Mouse (Mus musculus): ENCODE data around the gene Cox14. TPM values are rescaled to one million over a fixed set of nuclear protein-coding genes. Genes with fewer than 3 reads are reported as not detected.
"Not testable (repeated sequence)": the region's sequence is repeated elsewhere in the genome, so short reads cannot be mapped to it uniquely, and the experiment has no call there.

The Cox14 gene
- polyA plus RNA-seq, 1 experiment from 2014 or later = 139 TPM

GRCm38 (mm10) chr15:99733186-99733585, 7.8 kb downstream of the Cox14 start:
- no peaks in the 10 kb centered on the region for H3K27me3 ChIP-seq
- no peak overlapping the region for H3K4me2 ChIP-seq (replicated peaks)
- no peak overlapping the region for H3K4me3 ChIP-seq
- 92% methylated on average over 5 of the region's 5 CpGs for WGBS
- no peaks in the 10 kb centered on the region for H3K4me1 ChIP-seq
- H3K9me3 ChIP-seq = peaks cover 5% of the 10 kb centered on the region
- no peak overlapping the region for H3K27ac ChIP-seq
- H3K9ac ChIP-seq = no peak overlapping the region
- ATAC-seq (ENCODE audit: low FRiP score, low read depth) = no peak
- H3K36me3 ChIP-seq = peaks cover 94% of the 10 kb centered on the region

- H3K4me2 ChIP-seq (replicated peaks) = no peak overlapping the region
Observed at GRCm38 (mm10) chr15:99735631-99736030, 10.2 kb downstream of the Cox14 start.

DNA sequence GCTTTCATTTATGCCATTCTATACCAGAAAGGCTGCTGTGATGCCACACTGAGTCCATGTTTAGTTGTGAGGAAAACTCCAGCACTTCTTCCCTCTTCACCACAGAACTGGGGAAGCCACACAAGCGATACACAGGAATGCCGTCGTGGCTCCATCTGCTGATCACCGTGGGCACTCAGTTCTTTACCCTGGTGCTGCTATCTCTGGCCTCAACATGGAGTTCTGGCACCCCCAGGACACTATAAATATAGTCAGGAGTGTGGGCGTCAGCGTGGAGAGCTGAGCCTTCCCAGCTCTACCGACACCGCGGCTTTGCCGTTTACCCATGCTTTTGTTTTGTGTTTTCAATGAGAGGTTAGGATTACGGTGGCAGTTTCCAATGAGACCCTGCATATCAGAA, 11.3 kb downstream of the Cox14 start:
- H3K27me3 ChIP-seq = no peaks in the 10 kb centered on the region
- peaks cover 99% of the 10 kb centered on the region for H3K36me3 ChIP-seq
- no peak overlapping the region for H3K27ac ChIP-seq
- H3K4me1 ChIP-seq = no peaks in the 10 kb centered on the region
- H3K9me3 ChIP-seq = no peaks in the 10 kb centered on the region
- H3K4me2 ChIP-seq (replicated peaks) = no peak overlapping the region
- no peak overlapping the region for H3K4me3 ChIP-seq
- no peak overlapping the region for H3K9ac ChIP-seq
- WGBS = 90% methylated on average over 11 of the region's 11 CpGs
- no peak for ATAC-seq (ENCODE audit: low FRiP score, low read depth)

More at GRCm38 (mm10) chr15:99735631-99736030, 10.2 kb downstream of the Cox14 start:
- Histone ChIP-seq H3K27me3 (no peaks in the 10 kb centered on the region), H3K4me1 (no peaks in the 10 kb centered on the region), H3K9ac (no peak overlapping the region), H3K9me3 (no peaks in the 10 kb centered on the region), H3K4me3 (no peak overlapping the region), H3K36me3 (peaks cover 96% of the 10 kb centered on the region), H3K27ac (no peak overlapping the region)
- 92% methylated on average over 2 of the region's 2 CpGs for WGBS
- no peak for ATAC-seq (ENCODE audit: low FRiP score, low read depth)

- peaks cover 95% of the 10 kb centered on the region for H3K36me3 ChIP-seq
- no peak for ATAC-seq (ENCODE audit: low FRiP score, low read depth)
- H3K9me3 ChIP-seq = no peaks in the 10 kb centered on the region
- H3K27ac ChIP-seq = no peak overlapping the region
- no peak overlapping the region for H3K4me3 ChIP-seq
- WGBS = 93% methylated on average over 4 of the region's 4 CpGs
- no peaks in the 10 kb centered on the region for H3K27me3 ChIP-seq
- no peak overlapping the region for H3K4me2 ChIP-seq (replicated peaks)
- no peak overlapping the region for H3K9ac ChIP-seq
- H3K4me1 ChIP-seq = no peaks in the 10 kb centered on the region
Observed at GRCm38 (mm10) chr15:99740229-99740628, 14.8 kb downstream of the Cox14 start.

- peaks cover 15% of the 10 kb centered on the region for H3K36me3 ChIP-seq
- no peak overlapping the region for H3K4me3 ChIP-seq
- WGBS = 71% methylated on average over 3 of the region's 3 CpGs
- H3K9me3 ChIP-seq = no peaks in the 10 kb centered on the region
- no peak overlapping the region for H3K4me2 ChIP-seq (replicated peaks)
- no peaks in the 10 kb centered on the region for H3K27me3 ChIP-seq
- no peak for ATAC-seq (ENCODE audit: low FRiP score, low read depth)
- peaks cover 15% of the 10 kb centered on the region for H3K4me1 ChIP-seq
- no peak overlapping the region for H3K9ac ChIP-seq
- no peak overlapping the region for H3K27ac ChIP-seq
Observed at GRCm38 (mm10) chr15:99754204-99754603, 28.8 kb downstream of the Cox14 start.

DNA sequence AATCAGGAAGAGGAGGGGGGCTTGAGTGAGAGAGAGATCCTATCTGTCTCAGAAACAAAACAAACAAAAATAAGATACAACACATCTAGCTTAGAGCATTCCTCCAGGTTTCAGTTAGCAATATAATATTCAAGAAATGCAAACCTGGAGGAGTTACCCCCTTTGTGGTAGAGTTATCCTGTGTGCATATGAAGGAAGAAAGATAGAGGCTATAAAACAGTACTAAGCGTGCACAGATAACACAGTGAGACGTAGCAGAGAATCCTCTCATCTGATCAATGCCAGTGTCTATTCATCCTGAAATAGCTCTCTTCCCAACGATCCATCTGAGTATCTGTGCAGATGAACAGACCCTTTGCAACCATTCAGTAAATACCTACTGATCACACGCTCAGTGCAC, 42.0 kb downstream of the Cox14 start:
- 88% methylated on average over 4 of the region's 4 CpGs for WGBS
- H3K4me1 ChIP-seq = peaks cover 13% of the 10 kb centered on the region

DNA sequence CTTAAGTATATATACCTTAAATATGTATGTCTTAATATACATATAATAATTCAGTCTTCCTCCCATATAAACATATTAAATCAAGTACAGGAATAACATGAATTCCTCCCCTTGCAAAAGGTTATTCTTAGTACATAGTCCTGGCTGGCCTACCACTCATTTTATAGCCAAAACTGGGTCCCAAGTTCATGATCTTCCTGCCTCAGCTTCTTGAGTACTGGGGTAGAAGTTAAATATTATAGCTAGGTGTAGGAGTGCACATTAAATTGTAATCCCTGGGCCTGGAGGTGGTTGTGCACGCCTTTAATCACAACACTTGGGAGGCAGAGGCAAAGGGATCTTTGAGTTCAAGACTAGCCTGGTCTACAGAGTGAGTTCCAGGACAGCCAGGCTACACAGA, 43.3 kb downstream of the Cox14 start:
- Histone ChIP-seq H3K27me3 (no peaks in the 10 kb centered on the region), H3K9me3 (no peaks in the 10 kb centered on the region), H3K36me3 (peaks cover 20% of the 10 kb centered on the region), H3K4me1 (peaks cover 16% of the 10 kb centered on the region), H3K4me3 (no peak overlapping the region), H3K27ac (no peak overlapping the region), H3K9ac (no peak overlapping the region), H3K4me2 (replicated peaks) (no peak overlapping the region)
- 87% methylated on average over 1 of the region's 1 CpGs for WGBS
- no peak for ATAC-seq (ENCODE audit: low FRiP score, low read depth)

More for the DNA sequence above, 42.0 kb downstream of the Cox14 start:
- Histone ChIP-seq H3K36me3 (peaks cover 20% of the 10 kb centered on the region), H3K27me3 (no peaks in the 10 kb centered on the region), H3K27ac (no peak overlapping the region), H3K9ac (no peak overlapping the region), H3K4me3 (no peak overlapping the region), H3K4me2 (replicated peaks) (no peak overlapping the region), H3K9me3 (no peaks in the 10 kb centered on the region)
- ATAC-seq (ENCODE audit: low FRiP score, low read depth) = no peak

GRCm38 (mm10) chr15:99771004-99771500, 45.6 kb downstream of the Cox14 start:
- Histone ChIP-seq H3K27me3 (no peaks in the 10 kb centered on the region), H3K27ac (peak overlapping the region; percentile 95; the same call in 1 of the 2 replicates), H3K4me1 (peaks cover 16% of the 10 kb centered on the region), H3K4me2 (replicated peaks) (peak overlapping the region; percentile 82), H3K4me3 (peak overlapping the region; percentile 84), H3K9me3 (no peaks in the 10 kb centered on the region), H3K9ac (peak overlapping the region; percentile 93), H3K36me3 (peaks cover 7% of the 10 kb centered on the region)
- WGBS = 20% methylated on average over 5 of the region's 5 CpGs
- ATAC-seq (ENCODE audit: low FRiP score, low read depth) = no peak

DNA sequence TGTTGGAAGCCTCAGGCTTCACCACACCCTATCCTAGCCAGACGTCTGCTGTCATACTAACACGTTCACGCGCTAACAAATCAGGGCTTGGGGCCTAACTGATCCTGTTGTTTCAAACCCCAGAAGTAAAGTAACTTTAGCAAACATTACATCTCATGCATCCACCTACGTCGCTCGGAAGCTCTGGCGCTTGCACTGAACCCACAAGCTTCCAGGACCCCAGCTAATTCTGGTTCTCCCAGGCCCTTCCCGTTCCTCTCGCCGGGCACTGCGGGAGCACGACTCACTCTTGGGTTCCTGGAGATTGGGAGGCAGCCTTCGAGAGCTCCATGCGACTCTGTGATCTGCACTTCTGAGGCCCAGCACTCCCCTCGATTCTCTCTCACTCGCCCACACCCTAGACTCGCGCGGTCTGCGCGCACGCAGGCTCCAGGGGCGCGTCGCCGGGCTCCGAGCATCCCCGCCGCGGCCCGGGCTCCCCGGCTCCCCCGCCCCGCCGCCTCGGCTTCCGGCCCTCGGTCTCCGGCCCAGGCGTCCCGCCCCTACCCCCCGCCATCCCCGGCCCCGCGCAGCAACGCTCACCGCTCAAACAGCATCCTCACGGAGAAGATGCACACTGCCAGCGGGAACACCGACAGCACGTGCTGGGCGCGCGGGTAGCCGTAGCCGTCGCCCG, 46.3 kb downstream of the Cox14 start:
- no peak; the same call in 1 of the 2 replicates for ATAC-seq (ENCODE audit: low FRiP score, low read depth)
- peak overlapping the region; percentile 82 for H3K4me2 ChIP-seq (replicated peaks)
- H3K9me3 ChIP-seq = no peaks in the 10 kb centered on the region
- H3K9ac ChIP-seq = peak overlapping the region; percentile 93
- 0 out of 2 replicates have a peak, but pooled peaks cover under 1% of the 10 kb centered on the region for H3K36me3 ChIP-seq
- peaks cover 16% of the 10 kb centered on the region for H3K4me1 ChIP-seq
- WGBS = under 1% methylated on average over 59 of the region's 59 CpGs
- peak overlapping the region; percentile 84 for H3K4me3 ChIP-seq
- H3K27me3 ChIP-seq = no peaks in the 10 kb centered on the region
- peak overlapping the region; percentile 95 for H3K27ac ChIP-seq

DNA sequence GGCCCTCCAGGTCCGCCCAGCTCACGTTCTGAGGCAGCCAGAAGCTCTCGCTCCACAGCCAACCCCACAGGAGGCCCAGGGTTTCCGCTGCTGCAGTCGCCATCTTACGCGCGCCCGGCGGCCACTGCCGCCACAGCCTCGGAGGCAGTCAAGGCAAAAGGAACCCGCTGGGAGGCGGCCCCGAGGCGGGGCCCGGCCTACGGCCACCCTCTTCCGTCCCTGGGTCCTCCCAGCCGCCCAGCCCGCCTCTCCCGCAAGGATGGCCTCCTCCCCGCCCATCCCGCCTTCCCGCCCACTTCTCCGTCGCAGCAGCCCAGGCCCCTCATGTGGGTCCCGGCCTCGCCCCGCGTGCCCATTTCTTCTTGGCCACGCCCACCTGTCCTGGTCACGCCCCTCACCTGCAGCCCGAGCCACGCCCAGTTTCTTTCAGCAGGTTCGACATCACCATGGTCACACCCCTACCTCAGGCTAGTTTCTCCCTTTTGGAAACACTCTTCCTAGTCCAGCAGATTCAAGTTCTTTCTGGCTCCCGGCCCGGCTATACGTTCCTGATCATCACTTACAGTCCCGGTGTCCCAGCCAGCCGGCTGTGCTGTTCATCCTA, 47.0 kb downstream of the Cox14 start:
- H3K27me3 ChIP-seq = no peaks in the 10 kb centered on the region
- under 1% methylated on average over 40 of the region's 41 CpGs for WGBS
- H3K4me1 ChIP-seq = peaks cover 16% of the 10 kb centered on the region
- peak overlapping the region; percentile 84 for H3K4me3 ChIP-seq
- H3K9ac ChIP-seq = peak overlapping the region; percentile 93
- H3K9me3 ChIP-seq = no peaks in the 10 kb centered on the region
- peak overlapping the region; percentile 95 for H3K27ac ChIP-seq
- ATAC-seq (ENCODE audit: low FRiP score, low read depth) = peak; percentile 92
- peaks cover 3% of the 10 kb centered on the region; the same call in 1 of the 2 replicates for H3K36me3 ChIP-seq
- peak overlapping the region; percentile 82 for H3K4me2 ChIP-seq (replicated peaks)

- peak within 1 kb of the TSS; percentile 95 for H3K27ac ChIP-seq
- peak within 1 kb of the TSS; percentile 93 for H3K9ac ChIP-seq
- ATAC-seq (ENCODE audit: low FRiP score, low read depth); H3K27me3 ChIP-seq; H3K36me3 ChIP-seq; H3K9me3 ChIP-seq: not testable (repeated sequence)
- H3K4me2 ChIP-seq (replicated peaks) = peak within 1 kb of the TSS; percentile 82
- peak within 1 kb of the TSS; percentile 84 for H3K4me3 ChIP-seq
- H3K4me1 ChIP-seq = peaks cover 16% of the 10 kb centered on the region
Observed at GRCm38 (mm10) chr15:99772881-99772924, 47.3 kb downstream of the Cox14 start, which contains the start of gene Cers5. TSS of gene Cers5 (minus strand) at chr15:99772885.

GRCm38 (mm10) chr15:99772925-99773324, 47.5 kb downstream of the Cox14 start:
- WGBS = 18% methylated on average over 3 of the region's 3 CpGs
- peak overlapping the region; percentile 95; the same call in 1 of the 2 replicates for H3K27ac ChIP-seq
- 0 out of 2 replicates have a peak overlapping the region, but pooled peaks have one; percentile 31 for H3K9ac ChIP-seq
- ATAC-seq (ENCODE audit: low FRiP score, low read depth) = no peak
- H3K36me3 ChIP-seq = peaks cover 9% of the 10 kb centered on the region
- H3K4me2 ChIP-seq (replicated peaks) = peak overlapping the region; percentile 82
- peaks cover 16% of the 10 kb centered on the region for H3K4me1 ChIP-seq
- H3K4me3 ChIP-seq = peak overlapping the region; percentile 10; the same call in 1 of the 2 replicates
- no peaks in the 10 kb centered on the region for H3K27me3 ChIP-seq
- H3K9me3 ChIP-seq = no peaks in the 10 kb centered on the region

Measured in limb, embryonic 13.5 days (tissue).